Mouse (Mus musculus): ENCODE measurements at regions not wholly inside any gene's neighbourhood (a gene's known extent, or its start where the extent isn't known, plus 50 kb on each side); places are given as distances from the start of the nearest gene placed in this dataset.

- Histone ChIP-seq H3K36me3 (replicated peaks) (no peaks in the 10 kb centered on the region), H3K27ac (replicated peaks) (no peak overlapping the region), H3K9ac (no peak overlapping the region), H3K9me3 (replicated peaks) (no peaks in the 10 kb centered on the region), H3K27me3 (no peaks in the 10 kb centered on the region), H3K4me1 (replicated peaks) (no peaks in the 10 kb centered on the region), H3K4me2 (no peak overlapping the region), H3K4me3 (replicated peaks) (no peak overlapping the region)
- 53% methylated on average over 4 of the region's 4 CpGs for WGBS (ENCODE audit: insufficient replicate concordance)
- no peak for ATAC-seq (ENCODE audit: insufficient read depth)
Observed at GRCm38 (mm10) chr3:149721832-149722231, 731.5 kb upstream of the Adgrl2 start.

- Histone ChIP-seq H3K4me3 (replicated peaks) (no peak overlapping the region), H3K9me3 (replicated peaks) (no peaks in the 10 kb centered on the region), H3K4me2 (no peak overlapping the region), H3K4me1 (replicated peaks) (no peaks in the 10 kb centered on the region), H3K27ac (replicated peaks) (no peak overlapping the region), H3K27me3 (no peaks in the 10 kb centered on the region), H3K9ac (no peak overlapping the region), H3K36me3 (replicated peaks) (no peaks in the 10 kb centered on the region)
- WGBS (ENCODE audit: insufficient replicate concordance): 69% methylated on average over 6 of the region's 6 CpGs
- ATAC-seq (ENCODE audit: insufficient read depth): no peak
Observed at GRCm38 (mm10) chr3:149720306-149720705, 730.0 kb upstream of the Adgrl2 start.

GRCm38 (mm10) chr3:149705724-149706123 is 715.4 kb upstream of the Adgrl2 start:
- Histone ChIP-seq H3K9me3 (replicated peaks) (no peaks in the 10 kb centered on the region), H3K27me3 (no peaks in the 10 kb centered on the region), H3K4me2 (no peak overlapping the region), H3K9ac (no peak overlapping the region), H3K27ac (replicated peaks) (no peak overlapping the region), H3K4me1 (replicated peaks) (no peaks in the 10 kb centered on the region), H3K36me3 (replicated peaks) (no peaks in the 10 kb centered on the region), H3K4me3 (replicated peaks) (no peak overlapping the region)
- WGBS (ENCODE audit: insufficient replicate concordance): 74% methylated on average over 10 of the region's 10 CpGs
- ATAC-seq (ENCODE audit: insufficient read depth): no peak

- ATAC-seq (ENCODE audit: insufficient read depth): no peak
- H3K9me3 ChIP-seq (replicated peaks): no peaks in the 10 kb centered on the region
- 76% methylated on average over 12 of the region's 12 CpGs for WGBS (ENCODE audit: insufficient replicate concordance)
Observed at GRCm38 (mm10) chr3:149705322-149705721, 715.0 kb upstream of the Adgrl2 start.

GRCm38 (mm10) chr3:149704478-149704877 is 714.1 kb upstream of the Adgrl2 start:
- WGBS (ENCODE audit: insufficient replicate concordance): 70% methylated on average over 4 of the region's 4 CpGs
- no peak for ATAC-seq (ENCODE audit: insufficient read depth)
- H3K4me2 ChIP-seq: no peak overlapping the region
- H3K4me3 ChIP-seq (replicated peaks): no peak overlapping the region
- H3K36me3 ChIP-seq (replicated peaks): no peaks in the 10 kb centered on the region
- no peaks in the 10 kb centered on the region for H3K9me3 ChIP-seq (replicated peaks)
- H3K27ac ChIP-seq (replicated peaks): no peak overlapping the region
- H3K4me1 ChIP-seq (replicated peaks): no peaks in the 10 kb centered on the region
- no peak overlapping the region for H3K9ac ChIP-seq
- no peaks in the 10 kb centered on the region for H3K27me3 ChIP-seq

More at GRCm38 (mm10) chr3:149705322-149705721, 715.0 kb upstream of the Adgrl2 start:
- no peak overlapping the region for H3K27ac ChIP-seq (replicated peaks)
- no peak overlapping the region for H3K9ac ChIP-seq
- H3K4me2 ChIP-seq: no peak overlapping the region
- no peaks in the 10 kb centered on the region for H3K36me3 ChIP-seq (replicated peaks)
- H3K27me3 ChIP-seq: no peaks in the 10 kb centered on the region
- H3K4me3 ChIP-seq (replicated peaks): no peak overlapping the region
- H3K4me1 ChIP-seq (replicated peaks): no peaks in the 10 kb centered on the region

GRCm38 (mm10) chr3:149683561-149683960 is 693.2 kb upstream of the Adgrl2 start:
- Histone ChIP-seq H3K4me3 (replicated peaks) (no peak overlapping the region), H3K4me1 (replicated peaks) (no peaks in the 10 kb centered on the region), H3K4me2 (no peak overlapping the region), H3K9me3 (replicated peaks) (no peaks in the 10 kb centered on the region), H3K27ac (replicated peaks) (no peak overlapping the region), H3K27me3 (no peaks in the 10 kb centered on the region), H3K36me3 (replicated peaks) (no peaks in the 10 kb centered on the region), H3K9ac (no peak overlapping the region)
- no peak for ATAC-seq (ENCODE audit: insufficient read depth)
- WGBS (ENCODE audit: insufficient replicate concordance): 63% methylated on average over 4 of the region's 4 CpGs

GRCm38 (mm10) chr3:149682246-149682645 is 691.9 kb upstream of the Adgrl2 start:
- Histone ChIP-seq H3K9ac (no peak overlapping the region), H3K4me1 (replicated peaks) (no peaks in the 10 kb centered on the region), H3K36me3 (replicated peaks) (no peaks in the 10 kb centered on the region), H3K4me2 (no peak overlapping the region), H3K27ac (replicated peaks) (no peak overlapping the region), H3K27me3 (no peaks in the 10 kb centered on the region), H3K9me3 (replicated peaks) (no peaks in the 10 kb centered on the region), H3K4me3 (replicated peaks) (no peak overlapping the region)
- no peak for ATAC-seq (ENCODE audit: insufficient read depth)
- WGBS (ENCODE audit: insufficient replicate concordance): 66% methylated on average over 5 of the region's 5 CpGs

GRCm38 (mm10) chr3:149673926-149674325 is 683.6 kb upstream of the Adgrl2 start:
- no peaks in the 10 kb centered on the region for H3K9me3 ChIP-seq (replicated peaks)
- no peak overlapping the region for H3K4me3 ChIP-seq (replicated peaks)
- no peak overlapping the region for H3K9ac ChIP-seq
- no peaks in the 10 kb centered on the region for H3K36me3 ChIP-seq (replicated peaks)
- H3K4me2 ChIP-seq: no peak overlapping the region
- H3K4me1 ChIP-seq (replicated peaks): no peaks in the 10 kb centered on the region
- H3K27me3 ChIP-seq: no peaks in the 10 kb centered on the region
- no peak for ATAC-seq (ENCODE audit: insufficient read depth)
- H3K27ac ChIP-seq (replicated peaks): no peak overlapping the region

GRCm38 (mm10) chr3:149664624-149665023 is 674.3 kb upstream of the Adgrl2 start:
- H3K4me2 ChIP-seq: no peak overlapping the region
- H3K27me3 ChIP-seq: no peaks in the 10 kb centered on the region
- H3K4me1 ChIP-seq (replicated peaks): no peaks in the 10 kb centered on the region
- no peak overlapping the region for H3K9ac ChIP-seq
- H3K9me3 ChIP-seq (replicated peaks): no peaks in the 10 kb centered on the region
- no peak overlapping the region for H3K4me3 ChIP-seq (replicated peaks)
- no peaks in the 10 kb centered on the region for H3K36me3 ChIP-seq (replicated peaks)
- no peak overlapping the region for H3K27ac ChIP-seq (replicated peaks)
- WGBS (ENCODE audit: insufficient replicate concordance): 52% methylated on average over 3 of the region's 3 CpGs
- no peak for ATAC-seq (ENCODE audit: insufficient read depth)

- H3K9me3 ChIP-seq (replicated peaks): no peaks in the 10 kb centered on the region
- H3K4me2 ChIP-seq: no peak overlapping the region
- H3K4me1 ChIP-seq (replicated peaks): no peaks in the 10 kb centered on the region
- ATAC-seq (ENCODE audit: insufficient read depth): no peak
- no peaks in the 10 kb centered on the region for H3K36me3 ChIP-seq (replicated peaks)
- no peak overlapping the region for H3K27ac ChIP-seq (replicated peaks)
- H3K27me3 ChIP-seq: no peaks in the 10 kb centered on the region
- no peak overlapping the region for H3K9ac ChIP-seq
- WGBS (ENCODE audit: insufficient replicate concordance): 40% methylated on average over 2 of the region's 2 CpGs
- no peak overlapping the region for H3K4me3 ChIP-seq (replicated peaks)
Observed at GRCm38 (mm10) chr3:149638324-149638723, 648.0 kb upstream of the Adgrl2 start.

- no peaks in the 10 kb centered on the region for H3K9me3 ChIP-seq (replicated peaks)
- no peak overlapping the region for H3K4me2 ChIP-seq
Observed at GRCm38 (mm10) chr3:149626186-149626585, 635.8 kb upstream of the Adgrl2 start.

GRCm38 (mm10) chr3:149625497-149625896 is 635.1 kb upstream of the Adgrl2 start:
- Histone ChIP-seq H3K4me1 (replicated peaks) (no peaks in the 10 kb centered on the region), H3K27ac (replicated peaks) (no peak overlapping the region), H3K9ac (no peak overlapping the region), H3K4me3 (replicated peaks) (no peak overlapping the region), H3K9me3 (replicated peaks) (no peaks in the 10 kb centered on the region), H3K27me3 (no peaks in the 10 kb centered on the region), H3K36me3 (replicated peaks) (no peaks in the 10 kb centered on the region), H3K4me2 (no peak overlapping the region)
- ATAC-seq (ENCODE audit: insufficient read depth): no peak
- 62% methylated on average over 1 of the region's 1 CpGs for whole genome bisulfite sequencing (ENCODE audit: insufficient replicate concordance)

More at GRCm38 (mm10) chr3:149626186-149626585, 635.8 kb upstream of the Adgrl2 start:
- ATAC-seq (ENCODE audit: insufficient read depth): no peak
- H3K36me3 ChIP-seq (replicated peaks): no peaks in the 10 kb centered on the region
- H3K9ac ChIP-seq: no peak overlapping the region
- H3K4me3 ChIP-seq (replicated peaks): no peak overlapping the region
- H3K27me3 ChIP-seq: no peaks in the 10 kb centered on the region
- no peak overlapping the region for H3K27ac ChIP-seq (replicated peaks)
- H3K4me1 ChIP-seq (replicated peaks): no peaks in the 10 kb centered on the region
